Mouse (Mus musculus) liver, postnatal 0 days (tissue): ENCODE measurements around the gene Nfe2l2. TPM values are rescaled to one million over a fixed set of nuclear protein-coding genes. Genes with fewer than 3 reads are reported as not detected.

Experiments
- ATAC-seq: fragments of 200-750 bp; cut with Nextera tagmentation; 2 replicates; pipeline ENCODE4 v1.8.0; 2017; ENCODE audit warnings: mild to moderate bottlenecking, moderate library complexity
- DNase-seq: peaks from one replicate; pipeline ENCODE4 v3.0.0-alpha.2; 2016
- H3K27ac ChIP-seq: fragments of 300-500 bp; sonication (generic); 2 replicates; pipeline ENCODE4 v1.5.1; 2014; ENCODE audit warnings: antibody characterized with exemption, moderate library complexity, mild to moderate bottlenecking, low read depth
- H3K27me3 ChIP-seq: fragments of 300-500 bp; sonication (generic); 2 replicates; pipeline ENCODE4 v1.6.1; 2014; ENCODE audit warnings: low read length, control low read depth, mixed read lengths; ENCODE audit not compliant: insufficient read depth
- H3K36me3 ChIP-seq: fragments of 300-500 bp; sonication (generic); replicated peaks from 2 replicates; pipeline ENCODE4 v1.6.1; 2014; ENCODE audit warnings: mild to moderate bottlenecking, control low read depth, low read length, moderate library complexity, mixed read lengths; ENCODE audit not compliant: insufficient read depth
- H3K4me1 ChIP-seq: fragments of 300-500 bp; sonication (generic); 2 replicates; pipeline ENCODE4 v1.6.1; 2014; ENCODE audit warnings: antibody characterized with exemption, mild to moderate bottlenecking, control low read depth; ENCODE audit not compliant: insufficient read depth
- H3K4me2 ChIP-seq: fragments of 300-500 bp; sonication (generic); 2 replicates; pipeline ENCODE4 v1.6.1; 2014; ENCODE audit warnings: low read depth, mild to moderate bottlenecking, low read length, moderate library complexity, mixed read lengths
- H3K4me3 ChIP-seq: fragments of 300-500 bp; sonication (generic); 2 replicates; pipeline ENCODE4 v1.5.1; 2014; ENCODE audit warnings: low read depth, low read length
- H3K9ac ChIP-seq: fragments of 300-500 bp; sonication (generic); replicated peaks from 2 replicates; pipeline ENCODE4 v1.6.1; 2014; ENCODE audit warnings: mild to moderate bottlenecking, moderate library complexity
- H3K9me3 ChIP-seq: fragments of 300-500 bp; sonication (generic); 2 replicates; pipeline ENCODE4 v1.6.1; 2016; ENCODE audit warnings: mild to moderate bottlenecking, control low read depth, low read length, mixed read lengths
- CTCF ChIP-seq: sonication (generic); IDR thresholded peaks from 2 replicates; pipeline ENCODE4 v1.5.1; 2016; ENCODE audit warnings: antibody characterized with exemption, low read depth
- EP300 ChIP-seq: IDR thresholded peaks from 2 replicates; pipeline ENCODE4 v1.6.1; 2016; ENCODE audit warnings: antibody characterized with exemption, low read depth, mild to moderate bottlenecking
- WGBS: fragments of 180-500 bp; shearing (Covaris S2); extraction: QIAGEN DNeasy Blood & Tissue Kit; methylation state at CpG from one replicate; pipeline ENCODE4 v1.1.7; 2014; ENCODE audit not compliant: insufficient replicate concordance; 5-methylcytosine and 5-hydroxymethylcytosine counted together
- polyA plus RNA-seq: library from polyadenylated mRNA; unstranded; fragments of >200 nt; fragmentation: Nextera tagmentation; extraction: Ambion mirVana; gene quantifications from 2 replicates; pipeline ENCODE4 v1.2.1, GENCODE M21; 2015

The Nfe2l2 gene
- polyA plus RNA-seq, 1 experiment from 2014 or later: 58.7 TPM

DNA sequence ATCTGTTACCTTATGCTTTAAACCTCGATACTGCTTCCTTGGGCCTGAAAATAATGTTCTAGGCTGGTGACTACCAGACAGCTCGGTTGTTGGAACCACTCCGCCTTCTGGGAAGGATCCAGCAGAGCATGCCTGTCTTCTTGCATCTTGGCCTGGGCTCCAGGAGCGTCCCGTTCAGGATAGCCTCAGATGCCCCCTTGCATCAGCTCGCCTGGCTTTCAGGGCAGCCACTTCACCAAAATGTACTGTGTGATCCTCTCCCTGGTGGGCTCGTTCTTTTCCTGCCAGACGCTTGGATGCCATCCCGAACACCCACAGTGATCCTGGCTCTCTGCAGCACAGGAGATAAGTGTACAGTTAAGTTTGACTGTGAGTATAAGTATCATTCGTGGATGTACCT is 25.6 kb upstream of the Nfe2l2 start:
- H3K4me1 ChIP-seq: peaks cover 27% of the 10 kb centered on the region
- no peaks in the 10 kb centered on the region for H3K9me3 ChIP-seq
- ATAC-seq: no peak
- TF ChIP-seq CTCF (no peak), EP300 (no peak)
- no peak overlapping the region for H3K4me3 ChIP-seq
- no peaks in the 10 kb centered on the region for H3K36me3 ChIP-seq
- H3K4me2 ChIP-seq: no peak overlapping the region
- no peak overlapping the region for H3K9ac ChIP-seq
- no peaks in the 10 kb centered on the region for H3K27me3 ChIP-seq
- DNase-seq: no peak
- 83% methylated on average over 10 of the region's 10 CpGs for WGBS
- H3K27ac ChIP-seq: no peak overlapping the region

GRCm38 (mm10) chr2:75724863-75725445 is 20.5 kb upstream of the Nfe2l2 start:
- H3K27ac ChIP-seq: no peak overlapping the region
- 73% methylated on average over 5 of the region's 5 CpGs for WGBS
- no peak overlapping the region for H3K4me2 ChIP-seq
- H3K4me3 ChIP-seq: no peak overlapping the region
- H3K9me3 ChIP-seq: no peaks in the 10 kb centered on the region
- ATAC-seq (no peak), DNase-seq (no peak)
- H3K36me3 ChIP-seq: no peaks in the 10 kb centered on the region
- H3K4me1 ChIP-seq: peaks cover 14% of the 10 kb centered on the region
- TF ChIP-seq EP300 (no peak), CTCF (no peak)
- H3K27me3 ChIP-seq: no peaks in the 10 kb centered on the region
- no peak overlapping the region for H3K9ac ChIP-seq

DNA sequence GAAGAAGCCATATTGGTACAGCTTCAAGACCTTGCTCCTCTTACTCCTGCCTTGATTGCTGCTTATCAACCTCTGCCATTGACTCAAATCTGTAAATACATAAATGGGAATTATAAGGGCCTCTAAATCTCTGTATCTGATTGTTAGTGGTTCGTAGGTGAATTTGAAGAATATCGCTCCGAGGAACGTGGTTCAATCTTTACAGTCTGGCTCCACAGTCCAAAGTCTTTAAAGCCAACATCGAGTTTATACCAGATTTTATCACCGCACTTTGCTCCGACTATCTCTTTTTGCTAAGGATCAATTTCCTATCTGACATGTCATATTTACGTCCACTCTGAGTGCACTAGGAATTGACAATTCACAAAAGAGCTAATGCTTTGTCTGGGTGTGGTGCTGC is 19.0 kb upstream of the Nfe2l2 start:
- no peak overlapping the region for H3K4me3 ChIP-seq
- H3K4me2 ChIP-seq: no peak overlapping the region
- H3K27ac ChIP-seq: 0 out of 2 replicates have a peak overlapping the region, but pooled peaks have one; percentile 34
- peaks cover 19% of the 10 kb centered on the region for H3K4me1 ChIP-seq
- ATAC-seq (no peak), DNase-seq (no peak)
- WGBS: 81% methylated on average over 8 of the region's 8 CpGs
- no peaks in the 10 kb centered on the region for H3K36me3 ChIP-seq
- no peak for TF ChIP-seq EP300
- no peak for TF ChIP-seq CTCF
- no peaks in the 10 kb centered on the region for H3K27me3 ChIP-seq
- H3K9me3 ChIP-seq: no peaks in the 10 kb centered on the region
- H3K9ac ChIP-seq: no peak overlapping the region

GRCm38 (mm10) chr2:75722893-75723292 is 18.5 kb upstream of the Nfe2l2 start:
- H3K4me3 ChIP-seq: no peak overlapping the region
- DNase-seq (no peak), ATAC-seq (peak; percentile 82)
- TF ChIP-seq EP300 (no peak), CTCF (no peak)
- peaks cover 19% of the 10 kb centered on the region for H3K4me1 ChIP-seq
- no peaks in the 10 kb centered on the region for H3K27me3 ChIP-seq
- WGBS: 65% methylated on average over 5 of the region's 5 CpGs
- no peak overlapping the region for H3K9ac ChIP-seq
- no peak overlapping the region for H3K4me2 ChIP-seq
- peak overlapping the region; percentile 48; the same call in 1 of the 2 replicates for H3K27ac ChIP-seq
- no peaks in the 10 kb centered on the region for H3K9me3 ChIP-seq
- H3K36me3 ChIP-seq: no peaks in the 10 kb centered on the region

- H3K4me1 ChIP-seq: peaks cover 21% of the 10 kb centered on the region
- no peaks in the 10 kb centered on the region for H3K9me3 ChIP-seq
- WGBS: 58% methylated on average over 11 of the region's 11 CpGs
- peak overlapping the region; percentile 53 for H3K27ac ChIP-seq
- H3K4me2 ChIP-seq: peak overlapping the region; percentile 4; the same call in 1 of the 2 replicates
- ATAC-seq (no peak), DNase-seq (no peak)
- H3K27me3 ChIP-seq: no peaks in the 10 kb centered on the region
- no peaks in the 10 kb centered on the region for H3K36me3 ChIP-seq
- H3K4me3 ChIP-seq: no peak overlapping the region
- TF ChIP-seq CTCF (no peak), EP300 (no peak)
- H3K9ac ChIP-seq: no peak overlapping the region
Measured at GRCm38 (mm10) chr2:75720236-75721027, 16.0 kb upstream of the Nfe2l2 start.

- Histone ChIP-seq H3K36me3 (no peaks in the 10 kb centered on the region), H3K4me1 (peaks cover 21% of the 10 kb centered on the region), H3K9me3 (no peaks in the 10 kb centered on the region), H3K4me3 (no peak overlapping the region), H3K9ac (no peak overlapping the region), H3K27me3 (no peaks in the 10 kb centered on the region), H3K27ac (peak overlapping the region; percentile 53), H3K4me2 (no peak overlapping the region)
- DNase-seq: no peak
- WGBS: 62% methylated on average over 3 of the region's 3 CpGs
- TF ChIP-seq EP300 (no peak), CTCF (no peak)
- no peak for ATAC-seq
Measured at GRCm38 (mm10) chr2:75719331-75719869, 15.0 kb upstream of the Nfe2l2 start.
